8 mouse cellular contexts compared by ENCODE assay signal in genomic region chr4:126262119-126262807, GRCm38 (mm10). TPM values are rescaled to one million over a fixed set of nuclear protein-coding genes. Genes with fewer than 3 reads are reported as not detected.
A peak's percentile ranks its signal among the peaks of the same experiment; 100 is the strongest.
DNase-seq lines count a peak whose midpoint lies in the region; ATAC-seq and TF ChIP-seq lines count a peak whose summit lies in the region.

Trappc3 (plus strand) TSS chr4:126262325.

- H3K27ac ChIP-seq in gastrocnemius, adult 2 months: peak within 1 kb of the TSS; percentile 96
- H3K27ac ChIP-seq in hindbrain, postnatal 0 days: peak within 1 kb of the TSS; percentile 45; the same call in 1 of the 2 replicates
- peak within 1 kb of the TSS; percentile 89 for H3K27ac ChIP-seq in left cerebral cortex, adult 2 months

- H3K9me3 ChIP-seq in hindbrain, postnatal 0 days (ENCODE audit: low read length): no peaks in the 10 kb centered on the region

- peak; percentile 99 for DNase-seq in ZHBTc4 (ENCODE audit: low read depth, low spot score)
- DNase-seq in gastrocnemius, adult 2 months: peak; percentile 100
- DNase-seq in hindbrain, postnatal 0 days (ENCODE audit: low spot score): peak; percentile 99
- peak; percentile 99 to 100 for DNase-seq in left cerebral cortex, adult 2 months (ENCODE audit: extremely low spot score in 1 of 2, low spot score in 2 of 2)
- peak; percentile 100 for DNase-seq in right cerebral cortex, adult 2 months (ENCODE audit: low spot score in 2 of 2)
- DNase-seq in urinary bladder, postnatal 14 days (ENCODE audit: low spot score): peak; percentile 100

- under 1% methylated on average over 46 of the region's 46 CpGs for WGBS in hindbrain, postnatal 0 days

- peak within 1 kb of the TSS; percentile 92 for H3K9ac ChIP-seq in hindbrain, postnatal 0 days (replicated peaks; ENCODE audit: low read length)

- intact Hi-C loops in gastrocnemius, adult 2 months (cut with DNase I): loop anchor here (1.0 to 5.0 kb wide), 2 partner anchors 35 to 165 kb away; partner anchors contain the start of gene Lsm10
- intact Hi-C loops in left cerebral cortex, adult 2 months (cut with DNase I): loop anchor here (1.0 to 5.0 kb wide), 4 partner anchors 35 to 175 kb away; no protein-coding TSS in a partner anchor

- H3K27me3 ChIP-seq in hindbrain, postnatal 0 days (ENCODE audit: insufficient read depth, low read length): no peaks in the 10 kb centered on the region

- peak within 1 kb of the TSS; percentile 85 for H3K4me2 ChIP-seq in hindbrain, postnatal 0 days (ENCODE audit: low read depth, low read length)

- H3K36me3 ChIP-seq in hindbrain, postnatal 0 days (ENCODE audit: insufficient read depth, low read length): no peaks in the 10 kb centered on the region

- ATAC-seq in common myeloid progenitor, adult 5-6 weeks (replicated peaks; ENCODE audit: low read depth, poor library complexity, severe bottlenecking): peak; percentile 80
- ATAC-seq in hindbrain, postnatal 0 days: peak; percentile 97
- ATAC-seq in megakaryocyte, adult 5-6 weeks (ENCODE audit: poor library complexity, severe bottlenecking): peak; percentile 77

- H3K4me1 ChIP-seq in hindbrain, postnatal 0 days (ENCODE audit: insufficient read depth, low read length): peaks cover 17% of the 10 kb centered on the region

- no peak; the same call in 1 of the 2 replicates for TF ChIP-seq CTCF in gastrocnemius, adult 2 months (IDR thresholded peaks at IDR 0.05)
- peak; percentile 100 for TF ChIP-seq CTCF in hindbrain, postnatal 0 days (IDR thresholded peaks at IDR 0.05; ENCODE audit: low read depth)
- peak; percentile 100 for TF ChIP-seq CTCF in left cerebral cortex, adult 2 months (IDR thresholded peaks at IDR 0.05)

- peak within 1 kb of the TSS; percentile 91 for H3K4me3 ChIP-seq in gastrocnemius, adult 2 months
- H3K4me3 ChIP-seq in hindbrain, postnatal 0 days (ENCODE audit: low read length): peak within 1 kb of the TSS; percentile 83
- H3K4me3 ChIP-seq in left cerebral cortex, adult 2 months: peak within 1 kb of the TSS; percentile 76

RNA-seq across cellular contexts. Expression of gene Trappc3, which starts in this region (rescaled TPM):
- total RNA-seq in common myeloid progenitor, adult 5-6 weeks (2017): 55.7 and 63.9 TPM in 2 replicates
- 10 to 100 TPM; 18.6 to 24.3 TPM for total RNA-seq in gastrocnemius, adult 2 months (2021)
- 88.9 and 97.4 TPM in 2 replicates for total RNA-seq in hindbrain, postnatal 0 days (2014; rRNA removed)
- 187 and 188 TPM in 2 replicates for polyA plus RNA-seq in hindbrain, postnatal 0 days (2015; fragmentation: Nextera tagmentation; extraction: Ambion mirVana)
- 10 to 100 TPM; 77.0 to 87.5 TPM for total RNA-seq in left cerebral cortex, adult 2 months (2021)
- total RNA-seq in megakaryocyte, adult 5-6 weeks (2015): 30.1 and 40.9 TPM in 2 replicates
- total RNA-seq in megakaryocyte, adult 5-6 weeks (2017): 56.3 and 58.6 TPM in 2 replicates

Comparison
In these comparisons a context has a peak if more than half of its experiments do, and no peak if none do; other contexts are left out.
1. Peak in every context shown above with its lines: DNase-seq, ATAC-seq, H3K4me3 ChIP-seq and H3K27ac ChIP-seq.
2. H3K27ac ChIP-seq: peak in every context shown above with its lines; median percentile 96 in gastrocnemius, adult 2 months; 89 in left cerebral cortex, adult 2 months; 45 in hindbrain, postnatal 0 days.